Mouse (Mus musculus) limb, embryonic 11.5 days (tissue): ENCODE results near the gene Ssbp3. TPM values are rescaled to one million over a fixed set of nuclear protein-coding genes. Genes with fewer than 3 reads are reported as not detected.

Experiments used
- ATAC-seq: fragments of 200-750 bp; cut with Nextera tagmentation; 2 replicates; pipeline ENCODE4 v1.8.0; 2017; ENCODE audit warnings: low read depth; ENCODE audit not compliant: insufficient number of reproducible peaks, low FRiP score, low TSS enrichment
- DNase-seq: peaks from one replicate; pipeline ENCODE4 v3.0.0-alpha.2; 2015; ENCODE audit warnings: low spot score
- H3K27ac ChIP-seq: fragments of 300-500 bp; sonication (generic); replicated peaks from 2 replicates; pipeline ENCODE4 v1.5.1; 2014; ENCODE audit warnings: low read depth, mild to moderate bottlenecking, low read length
- H3K27me3 ChIP-seq: fragments of 300-500 bp; sonication (generic); 2 replicates; pipeline ENCODE4 v1.6.1; 2014; ENCODE audit warnings: mild to moderate bottlenecking, low read length, mixed read lengths; ENCODE audit not compliant: control insufficient read depth, insufficient read depth
- H3K36me3 ChIP-seq: fragments of 300-500 bp; sonication (generic); 2 replicates; pipeline ENCODE4 v1.6.1; 2014; ENCODE audit warnings: mild to moderate bottlenecking, low read length, moderate library complexity, mixed read lengths; ENCODE audit not compliant: control insufficient read depth, insufficient read depth
- H3K4me1 ChIP-seq: fragments of 300-500 bp; sonication (generic); 2 replicates; pipeline ENCODE4 v1.6.1; 2014; ENCODE audit warnings: low read length, mixed read lengths; ENCODE audit not compliant: control insufficient read depth, insufficient read depth
- H3K4me2 ChIP-seq: fragments of 300-500 bp; sonication (generic); 2 replicates; pipeline ENCODE4 v1.6.1; 2014; ENCODE audit warnings: low read depth, mild to moderate bottlenecking, moderate library complexity; ENCODE audit not compliant: severe bottlenecking
- H3K4me3 ChIP-seq: fragments of 300-500 bp; sonication (generic); 2 replicates; pipeline ENCODE4 v1.5.1; 2014; ENCODE audit warnings: low read depth, low read length
- H3K9ac ChIP-seq: fragments of 300-500 bp; sonication (generic); 2 replicates; pipeline ENCODE4 v1.6.1; 2014; ENCODE audit warnings: mild to moderate bottlenecking, low read length
- H3K9me3 ChIP-seq: fragments of 300-500 bp; sonication (generic); 2 replicates; pipeline ENCODE4 v1.6.1; 2016; ENCODE audit warnings: low read length; ENCODE audit not compliant: control insufficient read depth
- WGBS: fragments of 180-500 bp; shearing (Covaris S2); extraction: QIAGEN DNeasy Blood & Tissue Kit; methylation state at CpG from one replicate; pipeline ENCODE4 v1.1.7; 2014; 5-methylcytosine and 5-hydroxymethylcytosine counted together
- polyA plus RNA-seq: library from polyadenylated mRNA; unstranded; fragments of >200 nt; fragmentation: Nextera tagmentation; extraction: Ambion mirVana; gene quantifications from 2 replicates; pipeline ENCODE4 v1.2.1, GENCODE M21; 2014

The Ssbp3 gene
- polyA plus RNA-seq, 1 experiment from 2014 or later, result 186 TPM

- Histone ChIP-seq H3K4me3 (no peak overlapping the region), H3K9ac (no peak overlapping the region), H3K27ac (no peak overlapping the region), H3K4me2 (no peak overlapping the region), H3K27me3 (no peaks in the 10 kb centered on the region), H3K4me1 (peaks cover 15% of the 10 kb centered on the region; the same call in 1 of the 2 replicates), H3K9me3 (no peaks in the 10 kb centered on the region), H3K36me3 (no peaks in the 10 kb centered on the region)
- ATAC-seq, result no peak
- 78% methylated on average over 5 of the region's 5 CpGs for WGBS
- DNase-seq, result no peak
Observed at GRCm38 (mm10) chr4:106898923-106899322, 11.6 kb upstream of the Ssbp3 start.

GRCm38 (mm10) chr4:106899471-106899870 is 11.0 kb upstream of the Ssbp3 start:
- WGBS, result 65% methylated on average over 3 of the region's 3 CpGs

GRCm38 (mm10) chr4:106900718-106901117 is 9.8 kb upstream of the Ssbp3 start:
- no peaks in the 10 kb centered on the region for H3K36me3 ChIP-seq
- peaks cover 19% of the 10 kb centered on the region; the same call in 1 of the 2 replicates for H3K4me1 ChIP-seq
- ATAC-seq (no peak), DNase-seq (no peak)
- H3K27me3 ChIP-seq, result no peaks in the 10 kb centered on the region
- no peak overlapping the region for H3K4me3 ChIP-seq
- no peak overlapping the region for H3K9ac ChIP-seq
- no peak overlapping the region for H3K27ac ChIP-seq
- no peak overlapping the region for H3K4me2 ChIP-seq
- 27% methylated on average over 6 of the region's 6 CpGs for WGBS
- H3K9me3 ChIP-seq, result no peaks in the 10 kb centered on the region

More at GRCm38 (mm10) chr4:106899471-106899870, 11.0 kb upstream of the Ssbp3 start:
- Histone ChIP-seq H3K9me3 (no peaks in the 10 kb centered on the region), H3K36me3 (no peaks in the 10 kb centered on the region), H3K4me3 (no peak overlapping the region), H3K27me3 (no peaks in the 10 kb centered on the region), H3K27ac (no peak overlapping the region), H3K9ac (no peak overlapping the region), H3K4me2 (no peak overlapping the region), H3K4me1 (peaks cover 15% of the 10 kb centered on the region; the same call in 1 of the 2 replicates)
- DNase-seq (no peak), ATAC-seq (no peak)

- Histone ChIP-seq H3K4me2 (no peak overlapping the region), H3K9me3 (no peaks in the 10 kb centered on the region), H3K4me1 (peaks cover 19% of the 10 kb centered on the region; the same call in 1 of the 2 replicates), H3K27ac (no peak overlapping the region), H3K4me3 (no peak overlapping the region), H3K36me3 (no peaks in the 10 kb centered on the region), H3K27me3 (no peaks in the 10 kb centered on the region), H3K9ac (no peak overlapping the region)
- ATAC-seq (no peak), DNase-seq (no peak)
- WGBS, result 84% methylated on average over 3 of the region's 3 CpGs
Observed at GRCm38 (mm10) chr4:106901610-106902009, 8.9 kb upstream of the Ssbp3 start.

- H3K4me3 ChIP-seq, result no peak overlapping the region
- H3K27me3 ChIP-seq, result no peaks in the 10 kb centered on the region
- no peaks in the 10 kb centered on the region for H3K36me3 ChIP-seq
- peaks cover 21% of the 10 kb centered on the region for H3K4me1 ChIP-seq
- ATAC-seq (no peak), DNase-seq (no peak)
- no peak overlapping the region for H3K4me2 ChIP-seq
- no peaks in the 10 kb centered on the region for H3K9me3 ChIP-seq
- H3K9ac ChIP-seq, result no peak overlapping the region
- WGBS, result 80% methylated on average over 8 of the region's 8 CpGs
- no peak overlapping the region for H3K27ac ChIP-seq
Observed at GRCm38 (mm10) chr4:106902157-106902556, 8.3 kb upstream of the Ssbp3 start.

GRCm38 (mm10) chr4:106905898-106906297 is 4.6 kb upstream of the Ssbp3 start:
- DNase-seq (no peak), ATAC-seq (no peak)
- H3K4me3 ChIP-seq, result no peak overlapping the region
- no peaks in the 10 kb centered on the region for H3K9me3 ChIP-seq
- no peak overlapping the region for H3K27ac ChIP-seq
- no peaks in the 10 kb centered on the region for H3K36me3 ChIP-seq
- 95% methylated on average over 3 of the region's 3 CpGs for WGBS
- H3K4me1 ChIP-seq, result peaks cover 30% of the 10 kb centered on the region
- H3K27me3 ChIP-seq, result no peaks in the 10 kb centered on the region
- H3K9ac ChIP-seq, result no peak overlapping the region
- H3K4me2 ChIP-seq, result no peak overlapping the region

- ATAC-seq, result peak; percentile 46
- no peaks in the 10 kb centered on the region for H3K9me3 ChIP-seq
- H3K4me2 ChIP-seq, result peak overlapping the region; percentile 96
- H3K36me3 ChIP-seq, result no peaks in the 10 kb centered on the region
- H3K4me3 ChIP-seq, result 0 out of 2 replicates have a peak overlapping the region, but pooled peaks have one; percentile 6
- peak overlapping the region; percentile 38 for H3K9ac ChIP-seq
- WGBS, result 3% methylated on average over 17 of the region's 17 CpGs
- H3K27me3 ChIP-seq, result no peaks in the 10 kb centered on the region
- peaks cover 30% of the 10 kb centered on the region for H3K4me1 ChIP-seq
- peak overlapping the region; percentile 100 for H3K27ac ChIP-seq
- peak; percentile 74 for DNase-seq
Observed at GRCm38 (mm10) chr4:106907701-106908425, 2.6 kb upstream of the Ssbp3 start.

GRCm38 (mm10) chr4:106908426-106908809 is 2.1 kb upstream of the Ssbp3 start:
- peak; percentile 49 for DNase-seq
- H3K27ac ChIP-seq, result peak overlapping the region; percentile 100
- WGBS, result 21% methylated on average over 3 of the region's 3 CpGs

More at GRCm38 (mm10) chr4:106908426-106908809, 2.1 kb upstream of the Ssbp3 start:
- no peaks in the 10 kb centered on the region for H3K36me3 ChIP-seq
- ATAC-seq, result no peak
- 0 out of 2 replicates have a peak overlapping the region, but pooled peaks have one; percentile 6 for H3K4me3 ChIP-seq
- no peaks in the 10 kb centered on the region for H3K27me3 ChIP-seq
- peak overlapping the region; percentile 96; the same call in 1 of the 2 replicates for H3K4me2 ChIP-seq
- H3K9ac ChIP-seq, result peak overlapping the region; percentile 24; the same call in 1 of the 2 replicates
- no peaks in the 10 kb centered on the region for H3K9me3 ChIP-seq
- peaks cover 35% of the 10 kb centered on the region for H3K4me1 ChIP-seq
